Mouse (Mus musculus) testis, adult 2 months (tissue): ENCODE data around the gene Pde4dip.

ENCODE experiments used
- CTCF ChIP-seq: fragments of 200-500 bp; IDR thresholded peaks from 2 replicates; pipeline ENCODE4 v1.5.1; 2012; ENCODE audit warnings: low read depth, mild to moderate bottlenecking, inconsistent platforms, low read length, moderate library complexity; ENCODE audit not compliant: control insufficient read depth, insufficient read depth, insufficient replicate concordance
- POLR2A ChIP-seq: fragments of 200-500 bp; IDR thresholded peaks from 2 replicates; pipeline ENCODE4 v1.6.1; 2012; ENCODE audit warnings: low read depth, mild to moderate bottlenecking, inconsistent platforms, low read length, moderate library complexity; ENCODE audit not compliant: control insufficient read depth

- no peak for TF ChIP-seq POLR2A
- TF ChIP-seq CTCF: no peak
Observed at GRCm38 (mm10) chr3:97755411-97755810, 133.1 kb downstream of the Pde4dip start.
